Mouse (Mus musculus) forebrain, postnatal 0 days (tissue): ENCODE measurements around the gene Cpeb1. TPM values are rescaled to one million over a fixed set of nuclear protein-coding genes. Genes with fewer than 3 reads are reported as not detected.

Experiments used
- ATAC-seq: fragments of 200-750 bp; cut with Nextera tagmentation; 2 replicates; pipeline ENCODE4 v1.8.0; 2017; ENCODE audit warnings: mild to moderate bottlenecking, moderate library complexity
- DNase-seq: peaks from one replicate; pipeline ENCODE4 v3.0.0-alpha.2; 2015
- H3K27ac ChIP-seq: fragments of 300-500 bp; sonication (generic); 2 replicates; pipeline ENCODE4 v1.5.1; 2014; ENCODE audit warnings: low read depth, mild to moderate bottlenecking, antibody characterized with exemption, low read length, moderate library complexity, mixed read lengths
- H3K27me3 ChIP-seq: fragments of 300-500 bp; sonication (generic); 2 replicates; pipeline ENCODE4 v1.6.1; 2014; ENCODE audit warnings: mild to moderate bottlenecking, low read length, mixed read lengths; ENCODE audit not compliant: insufficient read depth
- H3K36me3 ChIP-seq: fragments of 300-500 bp; sonication (generic); 2 replicates; pipeline ENCODE4 v1.6.1; 2014; ENCODE audit warnings: mild to moderate bottlenecking, moderate library complexity; ENCODE audit not compliant: insufficient read depth
- H3K4me1 ChIP-seq: fragments of 300-500 bp; sonication (generic); 2 replicates; pipeline ENCODE4 v1.6.1; 2014; ENCODE audit warnings: antibody characterized with exemption; ENCODE audit not compliant: insufficient read depth
- H3K4me2 ChIP-seq: fragments of 300-500 bp; sonication (generic); 2 replicates; pipeline ENCODE4 v1.6.1; 2014; ENCODE audit warnings: low read depth, mild to moderate bottlenecking, moderate library complexity
- H3K4me3 ChIP-seq: fragments of 300-500 bp; sonication (generic); 2 replicates; pipeline ENCODE4 v1.5.1; 2014; ENCODE audit warnings: low read depth, low read length, mixed read lengths
- H3K9ac ChIP-seq: fragments of 300-500 bp; sonication (generic); 2 replicates; pipeline ENCODE4 v1.6.1; 2014; ENCODE audit warnings: mild to moderate bottlenecking
- H3K9me3 ChIP-seq: fragments of 300-500 bp; sonication (generic); 2 replicates; pipeline ENCODE4 v1.6.1; 2016; ENCODE audit warnings: low read length
- CTCF ChIP-seq: sonication (generic); IDR thresholded peaks from 2 replicates; pipeline ENCODE4 v1.5.1; 2016; ENCODE audit warnings: antibody characterized with exemption, control low read depth, low read depth
- WGBS: fragments of 180-500 bp; shearing (Covaris S2); extraction: QIAGEN DNeasy Blood & Tissue Kit; methylation state at CpG from one replicate; pipeline ENCODE4 v1.1.7; 2014; 5-methylcytosine and 5-hydroxymethylcytosine counted together
- polyA plus RNA-seq: library from polyadenylated mRNA; unstranded; fragments of >200 nt; fragmentation: Nextera tagmentation; extraction: Ambion mirVana; gene quantifications from 2 replicates; pipeline ENCODE4 v1.2.1, GENCODE M21; 2015
- total RNA-seq: library from RNA; depleted of rRNA; stranded (reverse); fragments of >200 nt; gene quantifications from 2 replicates; pipeline ENCODE4 v1.2.3, GENCODE M21; 2014; rRNA removed

Cpeb1 gene
- total RNA-seq (5.2 and 6.7 TPM in 2 replicates), polyA plus RNA-seq (2.2 and 5.1 TPM in 2 replicates)

- H3K36me3 ChIP-seq: peaks cover 2% of the 10 kb centered on the region
- H3K4me3 ChIP-seq: peak within 1 kb of the TSS; percentile 57
- H3K27me3 ChIP-seq: peaks cover 56% of the 10 kb centered on the region
- WGBS: 1% methylated on average over 28 of the region's 28 CpGs
- ATAC-seq (peak; percentile 81), DNase-seq (peak; percentile 79)
- H3K9ac ChIP-seq: peak within 1 kb of the TSS; percentile 44
- H3K4me1 ChIP-seq: peaks cover 3% of the 10 kb centered on the region; the same call in 1 of the 2 replicates
- H3K27ac ChIP-seq: no peak within 1 kb of the TSS
- H3K4me2 ChIP-seq: peak within 1 kb of the TSS; percentile 96
- peak; percentile 60 for TF ChIP-seq CTCF
- H3K9me3 ChIP-seq: no peaks in the 10 kb centered on the region
Measured at GRCm38 (mm10) chr7:81455155-81455651, at the start of gene Cpeb1. Gene Cpeb1 (minus strand): TSS chr7:81455465.

GRCm38 (mm10) chr7:81501050-81501449 is 45.8 kb upstream of the Cpeb1 start:
- no peak for TF ChIP-seq CTCF
- Histone ChIP-seq H3K27ac (no peak overlapping the region), H3K36me3 (no peaks in the 10 kb centered on the region), H3K9ac (no peak overlapping the region), H3K27me3 (no peaks in the 10 kb centered on the region), H3K4me1 (no peaks in the 10 kb centered on the region), H3K4me3 (no peak overlapping the region), H3K9me3 (no peaks in the 10 kb centered on the region), H3K4me2 (no peak overlapping the region)
- DNase-seq (no peak), ATAC-seq (no peak)
- WGBS: 81% methylated on average over 2 of the region's 2 CpGs

GRCm38 (mm10) chr7:81498181-81498580 is 42.9 kb upstream of the Cpeb1 start, which contains the start of gene BC048679:
Gene BC048679 (minus strand): TSS chr7:81498281.
- Histone ChIP-seq H3K4me2 (no peak within 1 kb of the TSS), H3K9ac (no peak within 1 kb of the TSS), H3K4me3 (no peak within 1 kb of the TSS), H3K9me3 (no peaks in the 10 kb centered on the region), H3K27me3 (no peaks in the 10 kb centered on the region), H3K27ac (no peak within 1 kb of the TSS), H3K36me3 (no peaks in the 10 kb centered on the region), H3K4me1 (no peaks in the 10 kb centered on the region)
- WGBS: 72% methylated on average over 7 of the region's 7 CpGs
- DNase-seq (no peak), ATAC-seq (no peak)
- TF ChIP-seq CTCF: no peak

- TF ChIP-seq CTCF: no peak
- Histone ChIP-seq H3K4me1 (peaks cover 6% of the 10 kb centered on the region), H3K4me3 (no peak overlapping the region), H3K4me2 (no peak overlapping the region), H3K36me3 (no peaks in the 10 kb centered on the region), H3K9ac (no peak overlapping the region), H3K27ac (no peak overlapping the region), H3K9me3 (no peaks in the 10 kb centered on the region), H3K27me3 (no peaks in the 10 kb centered on the region)
- DNase-seq (no peak), ATAC-seq (no peak)
- whole genome bisulfite sequencing: 19% methylated on average over 6 of the region's 6 CpGs
Measured at GRCm38 (mm10) chr7:81497171-81497570, 41.9 kb upstream of the Cpeb1 start.

GRCm38 (mm10) chr7:81493331-81494021 is 38.2 kb upstream of the Cpeb1 start, which contains the start of gene Ap3b2:
Gene Ap3b2 (minus strand): TSS chr7:81493925.
- peak within 1 kb of the TSS; percentile 88 for H3K4me3 ChIP-seq
- H3K36me3 ChIP-seq: no peaks in the 10 kb centered on the region
- no peaks in the 10 kb centered on the region for H3K9me3 ChIP-seq
- ATAC-seq (peak; percentile 93), DNase-seq (peak; percentile 87)
- TF ChIP-seq CTCF: no peak
- no peaks in the 10 kb centered on the region for H3K27me3 ChIP-seq
- H3K9ac ChIP-seq: peak within 1 kb of the TSS; percentile 97
- H3K4me2 ChIP-seq: peak within 1 kb of the TSS; percentile 63
- H3K27ac ChIP-seq: peak within 1 kb of the TSS; percentile 98
- peaks cover 14% of the 10 kb centered on the region for H3K4me1 ChIP-seq
- WGBS: under 1% methylated on average over 57 of the region's 57 CpGs

- ATAC-seq (no peak), DNase-seq (no peak)
- Histone ChIP-seq H3K9ac (peak overlapping the region; percentile 97), H3K4me2 (peak overlapping the region; percentile 63), H3K4me3 (peak overlapping the region; percentile 88), H3K27me3 (no peaks in the 10 kb centered on the region), H3K36me3 (no peaks in the 10 kb centered on the region), H3K4me1 (peaks cover 14% of the 10 kb centered on the region), H3K9me3 (no peaks in the 10 kb centered on the region), H3K27ac (peak overlapping the region; percentile 98)
- 28% methylated on average over 9 of the region's 9 CpGs for WGBS
- TF ChIP-seq CTCF: no peak
Measured at GRCm38 (mm10) chr7:81492628-81493027, 37.4 kb upstream of the Cpeb1 start.

- Histone ChIP-seq H3K9me3 (no peaks in the 10 kb centered on the region), H3K27ac (no peak overlapping the region), H3K9ac (no peak overlapping the region), H3K4me3 (no peak overlapping the region), H3K4me1 (peaks cover 14% of the 10 kb centered on the region), H3K36me3 (peaks cover 1% of the 10 kb centered on the region; the same call in 1 of the 2 replicates), H3K4me2 (no peak overlapping the region), H3K27me3 (no peaks in the 10 kb centered on the region)
- WGBS: 8% methylated on average over 9 of the region's 9 CpGs
- no peak for DNase-seq
- TF ChIP-seq CTCF: no peak
- ATAC-seq: no peak
Measured at GRCm38 (mm10) chr7:81489649-81490048, 34.4 kb upstream of the Cpeb1 start.
